Comparison of ENCODE assay signal across 9 mouse cellular contexts in genomic region chr9:58295766-58296361, GRCm38 (mm10). TPM values are rescaled to one million over a fixed set of nuclear protein-coding genes. Genes with fewer than 3 reads are reported as not detected.
DNase-seq lines count a peak whose midpoint lies in the region; ATAC-seq and TF ChIP-seq lines count a peak whose summit lies in the region.
"Had no signal": no experiment of that assay in that cellular context is flagged by ENCODE, and none has a peak within 500 bp of the region (broad histone marks: within the 10 kb centered on the region; RNA-seq: fewer than 3 reads in every experiment).

No protein-coding gene starts in this region.

- no peak overlapping the region for H3K4me3 ChIP-seq in forebrain, embryonic 10.5 days
- H3K4me3 ChIP-seq in forebrain, embryonic 16.5 days (replicated peaks; ENCODE audit: low read length): no peak overlapping the region
- no peak overlapping the region for H3K4me3 ChIP-seq in forebrain, embryonic 14.5 days (ENCODE audit: low read depth, low read length)
- H3K4me3 ChIP-seq in hindbrain, embryonic 16.5 days (ENCODE audit: low read length): no peak overlapping the region
- H3K4me3 ChIP-seq in lung, embryonic 14.5 days (ENCODE audit: low read depth, low read length): no peak overlapping the region
- no peak overlapping the region for H3K4me3 ChIP-seq in cerebellum, adult 2 months (replicated peaks; ENCODE audit: insufficient read depth, low read depth, low read length)

- TF ChIP-seq POLR2A in cerebellum, adult 2 months (IDR thresholded peaks at IDR 0.05; ENCODE audit: borderline replicate concordance, insufficient read depth, low read length): no peak

- DNase-seq in forebrain, embryonic 10.5 days (ENCODE audit: extremely low spot score, low spot score): peak; percentile 38
- no peak for DNase-seq in forebrain, embryonic 14.5 days (ENCODE audit: low spot score)
- peak; percentile 74 for DNase-seq in lung, embryonic 14.5 days
- DNase-seq in yolk sac, embryonic 10.5 days (ENCODE audit: low spot score): peak; percentile 66
- DNase-seq in cerebellum, adult 2 months: no peak

- TF ChIP-seq CTCF in lung, embryonic 14.5 days (IDR thresholded peaks at IDR 0.05; ENCODE audit: low read depth): peak; percentile 51
- TF ChIP-seq CTCF in cerebellum, adult 2 months (IDR thresholded peaks at IDR 0.05; ENCODE audit: borderline replicate concordance, insufficient read depth, low read depth, low read length): no peak

- H3K27ac ChIP-seq in forebrain, embryonic 10.5 days: peak overlapping the region; percentile 84
- H3K27ac ChIP-seq in forebrain, embryonic 16.5 days (ENCODE audit: low read length): no peak overlapping the region
- H3K27ac ChIP-seq in forebrain, embryonic 14.5 days (ENCODE audit: low read depth, low read length): peak overlapping the region; percentile 14; the same call in 1 of the 2 replicates
- no peak overlapping the region; the same call in 1 of the 2 replicates for H3K27ac ChIP-seq in hindbrain, embryonic 16.5 days (ENCODE audit: low read depth, low read length)
- H3K27ac ChIP-seq in lung, embryonic 14.5 days (ENCODE audit: low read depth): peak overlapping the region; percentile 87
- no peak overlapping the region for H3K27ac ChIP-seq in cerebellum, adult 2 months (ENCODE audit: insufficient read depth, low read length)

- no peak overlapping the region for H3K4me2 ChIP-seq in forebrain, embryonic 16.5 days (ENCODE audit: low read length)
- no peak overlapping the region for H3K4me2 ChIP-seq in forebrain, embryonic 14.5 days (ENCODE audit: low read length)
- no peak overlapping the region for H3K4me2 ChIP-seq in hindbrain, embryonic 16.5 days (ENCODE audit: low read length)
- no peak overlapping the region for H3K4me2 ChIP-seq in lung, embryonic 14.5 days

- no peak for ATAC-seq in forebrain, embryonic 16.5 days
- ATAC-seq in forebrain, embryonic 14.5 days: no peak
- ATAC-seq in hindbrain, embryonic 16.5 days: 0 out of 2 replicates have a peak, but pooled peaks have one; percentile 17
- ATAC-seq in lung, embryonic 14.5 days (ENCODE audit: insufficient read depth): peak; percentile 71
- ATAC-seq in megakaryocyte, adult 5-6 weeks (ENCODE audit: poor library complexity, severe bottlenecking): no peak

- no peak overlapping the region for H3K9ac ChIP-seq in forebrain, embryonic 16.5 days (replicated peaks; ENCODE audit: low read depth, low read length)
- no peak overlapping the region for H3K9ac ChIP-seq in forebrain, embryonic 14.5 days (ENCODE audit: low read length)
- no peak overlapping the region for H3K9ac ChIP-seq in hindbrain, embryonic 16.5 days (ENCODE audit: low read depth, low read length)
- no peak overlapping the region for H3K9ac ChIP-seq in lung, embryonic 14.5 days

- WGBS in forebrain, embryonic 10.5 days: 16% methylated on average over 9 of the region's 9 CpGs
- WGBS in forebrain, embryonic 16.5 days: 20% methylated on average over 9 of the region's 9 CpGs
- WGBS in forebrain, embryonic 14.5 days: 21% methylated on average over 9 of the region's 9 CpGs
- 24% methylated on average over 8 of the region's 9 CpGs for WGBS in hindbrain, embryonic 16.5 days
- WGBS in lung, embryonic 14.5 days: 26% methylated on average over 9 of the region's 9 CpGs
- 55% methylated on average over 9 of the region's 9 CpGs for WGBS in cerebellum, adult 2 months

- H3K9me3 ChIP-seq in forebrain, embryonic 10.5 days: no peaks in the 10 kb centered on the region
- no peaks in the 10 kb centered on the region for H3K9me3 ChIP-seq in forebrain, embryonic 16.5 days (ENCODE audit: control insufficient read depth, low read length)
- H3K9me3 ChIP-seq in forebrain, embryonic 14.5 days (replicated peaks; ENCODE audit: control insufficient read depth, low read length): no peaks in the 10 kb centered on the region
- H3K9me3 ChIP-seq in hindbrain, embryonic 16.5 days (ENCODE audit: control insufficient read depth, low read length): no peaks in the 10 kb centered on the region
- no peaks in the 10 kb centered on the region for H3K9me3 ChIP-seq in lung, embryonic 14.5 days (ENCODE audit: low read depth, low read length)

- H3K4me1 ChIP-seq in forebrain, embryonic 10.5 days: peaks cover 41% of the 10 kb centered on the region
- 0 out of 2 replicates have a peak, but pooled peaks cover 4% of the 10 kb centered on the region for H3K4me1 ChIP-seq in forebrain, embryonic 16.5 days (replicated peaks; ENCODE audit: control insufficient read depth, insufficient read depth, low read length)
- H3K4me1 ChIP-seq in forebrain, embryonic 14.5 days (ENCODE audit: control insufficient read depth, insufficient read depth, low read length): 0 out of 2 replicates have a peak, but pooled peaks cover 3% of the 10 kb centered on the region
- peaks cover 2% of the 10 kb centered on the region; the same call in 1 of the 2 replicates for H3K4me1 ChIP-seq in hindbrain, embryonic 16.5 days (ENCODE audit: control insufficient read depth, insufficient read depth, low read depth, low read length)
- H3K4me1 ChIP-seq in lung, embryonic 14.5 days (ENCODE audit: insufficient read depth): peaks cover 15% of the 10 kb centered on the region
- no peaks in the 10 kb centered on the region for H3K4me1 ChIP-seq in cerebellum, adult 2 months (ENCODE audit: control insufficient read depth, insufficient read depth, low read length)

- H3K36me3 ChIP-seq in forebrain, embryonic 10.5 days (replicated peaks): 0 out of 2 replicates have a peak, but pooled peaks cover 2% of the 10 kb centered on the region
- no peaks in the 10 kb centered on the region for H3K36me3 ChIP-seq in forebrain, embryonic 16.5 days (ENCODE audit: control insufficient read depth, insufficient read depth)
- H3K36me3 ChIP-seq in forebrain, embryonic 14.5 days (ENCODE audit: control insufficient read depth, insufficient read depth, low read length): no peaks in the 10 kb centered on the region
- H3K36me3 ChIP-seq in hindbrain, embryonic 16.5 days (ENCODE audit: control insufficient read depth, insufficient read depth, low read length): no peaks in the 10 kb centered on the region
- H3K36me3 ChIP-seq in lung, embryonic 14.5 days (ENCODE audit: insufficient read depth): no peaks in the 10 kb centered on the region

- no peaks in the 10 kb centered on the region for H3K27me3 ChIP-seq in forebrain, embryonic 10.5 days (ENCODE audit: poor library complexity, severe bottlenecking)
- no peaks in the 10 kb centered on the region for H3K27me3 ChIP-seq in forebrain, embryonic 16.5 days (replicated peaks; ENCODE audit: control insufficient read depth, insufficient read depth, low read length)
- H3K27me3 ChIP-seq in forebrain, embryonic 14.5 days (replicated peaks; ENCODE audit: control insufficient read depth, insufficient read depth, low read length): no peaks in the 10 kb centered on the region
- H3K27me3 ChIP-seq in hindbrain, embryonic 16.5 days (replicated peaks; ENCODE audit: control insufficient read depth, insufficient read depth, low read length): no peaks in the 10 kb centered on the region
- H3K27me3 ChIP-seq in lung, embryonic 14.5 days (ENCODE audit: insufficient read depth, low read length): no peaks in the 10 kb centered on the region
- no peaks in the 10 kb centered on the region for H3K27me3 ChIP-seq in cerebellum, adult 2 months (ENCODE audit: control insufficient read depth, insufficient read depth, low read length)

RNA-seq across cellular contexts. Expression of gene Loxl1, which starts 17.1 kb away (rescaled TPM):
- 7.1 and 7.2 TPM in 2 replicates for polyA plus RNA-seq in forebrain, embryonic 10.5 days (2016; fragmentation: Nextera tagmentation; extraction: Ambion mirVana)
- 11.5 and 14.7 TPM in 2 replicates for polyA plus RNA-seq in forebrain, embryonic 16.5 days (2015; fragmentation: Nextera tagmentation; extraction: Ambion mirVana)
- polyA plus RNA-seq in forebrain, embryonic 14.5 days (2014; fragmentation: Nextera tagmentation; extraction: Ambion mirVana): 9.2 and 11.1 TPM in 2 replicates
- 7.4 and 10.2 TPM in 2 replicates for polyA plus RNA-seq in hindbrain, embryonic 16.5 days (2015; fragmentation: Nextera tagmentation; extraction: Ambion mirVana)
- polyA plus RNA-seq in lung, embryonic 14.5 days (2014; fragmentation: Nextera tagmentation; extraction: Ambion mirVana): 34.4 and 37.1 TPM in 2 replicates
- 2.3 and 2.7 TPM in 2 replicates for polyA plus RNA-seq in cerebellum, adult 2 months (2012; rRNA removed)
- 0.05 and 0.11 TPM in 2 replicates for total RNA-seq in megakaryocyte, adult 5-6 weeks (2015)
- total RNA-seq in megakaryocyte, adult 5-6 weeks (2017): not detected in 2 replicates
- total RNA-seq: common myeloid progenitor, adult 5-6 weeks had no signal

RNA-seq across cellular contexts. Expression of gene Stoml1, which starts 42.9 kb away (rescaled TPM):
- polyA plus RNA-seq in forebrain, embryonic 10.5 days (2016; fragmentation: Nextera tagmentation; extraction: Ambion mirVana): 24.8 and 28.8 TPM in 2 replicates
- 104 and 120 TPM in 2 replicates for polyA plus RNA-seq in forebrain, embryonic 16.5 days (2015; fragmentation: Nextera tagmentation; extraction: Ambion mirVana)
- polyA plus RNA-seq in forebrain, embryonic 14.5 days (2014; fragmentation: Nextera tagmentation; extraction: Ambion mirVana): 75.1 and 81.1 TPM in 2 replicates
- 141 and 142 TPM in 2 replicates for polyA plus RNA-seq in hindbrain, embryonic 16.5 days (2015; fragmentation: Nextera tagmentation; extraction: Ambion mirVana)
- 23.2 and 27.1 TPM in 2 replicates for polyA plus RNA-seq in lung, embryonic 14.5 days (2014; fragmentation: Nextera tagmentation; extraction: Ambion mirVana)
- 98.3 and 99.1 TPM in 2 replicates for polyA plus RNA-seq in cerebellum, adult 2 months (2012; rRNA removed)
- total RNA-seq in megakaryocyte, adult 5-6 weeks (2015): 5.8 and 6.1 TPM in 2 replicates
- 9.4 and 11.9 TPM in 2 replicates for total RNA-seq in megakaryocyte, adult 5-6 weeks (2017)

RNA-seq across cellular contexts. Expression of gene Pml, which starts 46.3 kb away (rescaled TPM):
- polyA plus RNA-seq in forebrain, embryonic 10.5 days (2016; fragmentation: Nextera tagmentation; extraction: Ambion mirVana): 13.7 and 14.4 TPM in 2 replicates
- polyA plus RNA-seq in forebrain, embryonic 16.5 days (2015; fragmentation: Nextera tagmentation; extraction: Ambion mirVana): 7.4 and 8.1 TPM in 2 replicates
- polyA plus RNA-seq in forebrain, embryonic 14.5 days (2014; fragmentation: Nextera tagmentation; extraction: Ambion mirVana): 5.3 and 6.0 TPM in 2 replicates
- polyA plus RNA-seq in hindbrain, embryonic 16.5 days (2015; fragmentation: Nextera tagmentation; extraction: Ambion mirVana): 3.9 and 6.0 TPM in 2 replicates
- 21.4 and 23.2 TPM in 2 replicates for polyA plus RNA-seq in lung, embryonic 14.5 days (2014; fragmentation: Nextera tagmentation; extraction: Ambion mirVana)
- 9.9 and 12.2 TPM in 2 replicates for polyA plus RNA-seq in cerebellum, adult 2 months (2012; rRNA removed)
- total RNA-seq in megakaryocyte, adult 5-6 weeks (2015): 37.7 and 41.3 TPM in 2 replicates
- 15.5 and 17.4 TPM in 2 replicates for total RNA-seq in megakaryocyte, adult 5-6 weeks (2017)

Comparison
In these comparisons a context has a peak if more than half of its experiments do, and no peak if none do; other contexts are left out.
1. DNase-seq: peak in forebrain, embryonic 10.5 days (single experiment), lung, embryonic 14.5 days (single experiment) and yolk sac, embryonic 10.5 days (single experiment); none in forebrain, embryonic 14.5 days (single experiment) and cerebellum, adult 2 months (0 of 2).
2. H3K27ac ChIP-seq: peak in forebrain, embryonic 10.5 days (single experiment), forebrain, embryonic 14.5 days (single experiment) and lung, embryonic 14.5 days (single experiment); none in forebrain, embryonic 16.5 days (single experiment), hindbrain, embryonic 16.5 days (single experiment) and cerebellum, adult 2 months (single experiment).
3. ATAC-seq: peak in hindbrain, embryonic 16.5 days (single experiment) and lung, embryonic 14.5 days (single experiment); none in forebrain, embryonic 16.5 days (single experiment), forebrain, embryonic 14.5 days (single experiment) and megakaryocyte, adult 5-6 weeks (single experiment).